Mouse (Mus musculus): ENCODE results near the gene Znrf1.

Gene Znrf1

GRCm38 (mm10) chr8:111591176-111591575, 55.3 kb downstream of the Znrf1 start:
- in situ Hi-C loops (cut with MboI; ENCODE audit: unreplicated experiment in 2 of 2): loop anchor here (10.0 kb wide), 1 partner anchor 56 kb away; the partner anchor contains the start of gene Znrf1 (in 2 of the 2)

DNA sequence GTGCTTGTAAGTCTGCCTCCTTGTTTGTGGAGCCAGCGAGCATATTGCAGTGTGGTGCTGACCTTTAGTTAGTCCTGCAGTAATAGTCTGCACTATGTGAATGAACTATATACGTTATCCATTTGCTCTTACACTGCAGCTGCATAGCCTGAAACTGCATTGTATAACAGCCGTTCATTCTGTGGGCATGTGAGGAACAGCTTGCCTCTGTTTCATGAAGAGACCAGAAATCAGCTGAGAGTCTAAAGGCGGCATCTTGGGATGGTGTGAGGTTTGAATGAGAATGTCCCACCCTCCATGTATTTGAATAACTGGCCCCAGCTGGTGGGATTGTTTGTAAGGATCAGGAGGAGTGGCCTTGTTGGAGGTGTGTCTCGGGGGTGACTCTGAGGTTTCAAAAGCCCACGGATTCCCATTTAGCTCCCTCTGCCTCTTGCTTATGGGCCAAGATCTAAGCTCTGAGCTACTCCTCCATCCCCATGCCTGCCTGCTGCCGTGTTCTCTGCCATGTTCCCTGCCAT, 56.6 kb downstream of the Znrf1 start:
- in situ Hi-C loops (cut with MboI; ENCODE audit: unreplicated experiment in 2 of 2): loop anchor here (10.0 kb wide), 1 partner anchor 58 kb away; the partner anchor contains the start of gene Znrf1 (in 2 of the 2)

DNA sequence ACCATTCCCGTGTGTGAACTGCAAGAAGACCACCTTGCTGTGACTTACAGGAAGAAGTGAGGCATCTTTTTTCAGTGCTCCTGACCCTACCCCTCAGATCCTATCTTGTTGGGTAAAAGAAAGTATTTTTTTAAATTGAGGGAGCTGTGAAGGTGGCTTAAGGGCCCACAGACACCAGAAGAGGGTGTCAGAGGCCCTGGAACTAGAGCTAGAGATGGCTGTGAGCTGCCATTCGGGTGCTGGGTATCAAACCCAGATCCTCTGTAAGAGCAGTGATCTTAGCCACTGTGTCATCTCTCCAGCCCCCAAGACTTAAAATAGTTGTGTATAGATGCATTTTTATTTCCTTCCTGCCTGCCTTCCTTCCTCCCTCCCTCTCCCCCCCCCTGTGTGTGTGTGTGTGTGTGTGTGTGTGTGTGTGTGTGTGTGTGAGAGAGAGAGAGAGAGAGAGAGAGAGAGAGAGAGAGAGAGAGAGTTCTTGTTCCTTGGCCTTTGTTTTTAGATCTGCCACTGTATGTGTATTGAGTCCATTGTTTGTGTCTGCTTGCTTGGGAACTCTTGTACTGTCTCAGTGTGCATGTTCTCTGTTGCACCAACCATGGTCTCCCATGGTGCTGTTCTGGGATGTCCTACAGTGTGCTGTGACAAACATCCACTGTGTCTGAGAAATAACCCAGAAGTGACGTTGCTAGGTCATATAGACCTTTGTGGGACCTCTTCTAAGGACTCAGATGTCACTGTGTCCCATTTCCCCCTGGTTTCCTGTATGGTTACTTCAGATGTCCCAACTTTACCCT, 58.3 kb downstream of the Znrf1 start:
- in situ Hi-C loops (cut with MboI; ENCODE audit: unreplicated experiment in 2 of 2): loop anchor here (10.0 kb wide), 1 partner anchor 59 kb away; the partner anchor contains the start of gene Znrf1 (in 2 of the 2)

DNA sequence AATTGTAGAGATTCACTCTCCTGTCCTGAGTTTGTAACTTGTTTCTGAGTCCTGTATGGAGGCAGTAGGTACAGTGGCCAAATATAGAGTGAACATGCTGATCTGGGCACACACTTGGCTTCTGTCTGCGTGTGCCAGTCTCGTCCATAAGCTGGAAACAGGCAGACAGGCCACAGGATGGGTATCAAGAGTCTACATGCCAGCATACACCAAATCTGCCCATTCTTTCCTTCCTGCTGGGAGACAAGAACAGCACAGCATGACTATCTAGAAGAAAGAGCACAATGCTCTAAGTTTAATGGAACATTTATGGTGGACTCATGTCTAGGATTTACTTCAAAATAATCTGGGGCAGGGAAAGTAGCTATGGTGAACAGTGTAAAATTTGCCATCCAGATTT, 59.1 kb downstream of the Znrf1 start:
- in situ Hi-C loops (cut with MboI; ENCODE audit: unreplicated experiment in 2 of 2): loop anchor here (5.0 to 10.0 kb wide), 2 partner anchors 43 to 60 kb away; partner anchors contain the start of gene Znrf1 (in 2 of the 2)

DNA sequence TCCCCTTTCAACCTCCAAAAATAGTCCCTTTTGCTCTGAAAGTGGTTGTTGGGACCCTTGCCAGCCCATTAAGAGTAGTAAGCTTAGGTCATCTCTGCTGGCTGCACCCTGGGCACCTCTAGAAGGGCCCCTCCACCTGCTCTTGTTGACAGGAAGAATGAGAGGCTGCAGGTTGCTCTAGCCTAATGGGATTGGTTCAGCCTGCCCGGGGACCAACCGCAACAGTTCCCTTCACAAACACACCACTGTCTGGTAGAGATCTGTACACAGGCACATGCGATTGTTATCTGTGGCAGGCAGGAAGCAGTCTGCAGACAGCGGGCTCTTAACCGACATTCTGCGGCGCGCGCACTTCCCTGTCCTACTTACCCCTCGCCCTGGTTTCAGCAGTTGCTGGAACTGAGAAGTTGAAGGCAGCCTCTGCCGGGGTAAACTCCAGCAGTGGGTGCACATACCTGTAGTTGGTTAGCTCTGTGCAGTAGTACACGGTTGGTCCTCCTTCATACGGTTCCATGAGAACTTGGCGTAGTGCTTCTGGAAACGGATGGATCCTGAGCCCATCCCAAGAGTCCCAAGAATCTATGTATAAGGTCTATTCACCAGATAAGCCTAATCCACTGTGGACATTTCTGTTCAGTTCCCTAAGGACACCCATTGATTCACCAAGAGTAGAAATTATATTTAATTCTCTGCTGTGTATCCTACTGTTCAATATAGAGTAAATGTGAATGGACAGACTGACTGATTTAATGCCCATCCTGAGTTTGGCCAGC, 60.0 kb downstream of the Znrf1 start:
- in situ Hi-C loops (cut with MboI; ENCODE audit: unreplicated experiment in 2 of 2): loop anchor here (5.0 to 10.0 kb wide), 2 partner anchors 44 to 61 kb away; partner anchors contain the start of gene Znrf1 (in 2 of the 2)

DNA sequence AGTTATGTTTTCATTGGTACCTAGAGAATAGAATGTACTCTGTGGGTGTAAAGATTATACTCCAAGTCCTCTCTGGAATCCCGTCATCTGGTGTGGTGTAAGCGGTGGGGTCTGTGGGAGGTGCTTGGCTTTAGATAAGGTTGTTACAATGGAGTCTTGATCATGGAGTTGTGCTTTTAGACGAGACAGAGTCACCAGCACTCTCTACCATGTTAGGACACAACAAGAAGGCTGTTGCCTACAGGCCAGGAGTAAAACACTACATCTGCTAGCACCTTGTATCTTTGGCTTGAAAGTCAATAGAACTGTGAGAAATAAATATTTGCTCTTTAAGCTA, 60.6 kb downstream of the Znrf1 start:
- in situ Hi-C loops (cut with MboI; ENCODE audit: unreplicated experiment in 2 of 2): loop anchor here (5.0 to 10.0 kb wide), 2 partner anchors 44 to 62 kb away; partner anchors contain the start of gene Znrf1 (in 2 of the 2)

- in situ Hi-C loops (cut with MboI; ENCODE audit: unreplicated experiment in 2 of 2): loop anchor here (5.0 to 10.0 kb wide), 2 partner anchors 45 to 63 kb away; partner anchors contain the start of gene Znrf1 (in 2 of the 2)
These were observed 61.4 kb downstream of the Znrf1 start for GRCm38 (mm10) chr8:111597310-111597709.

GRCm38 (mm10) chr8:111599707-111600444, 64.0 kb downstream of the Znrf1 start:
- in situ Hi-C loops (cut with MboI; ENCODE audit: unreplicated experiment in 2 of 2): loop anchor here (5.0 to 10.0 kb wide), 2 partner anchors 48 to 65 kb away; partner anchors contain the start of gene Znrf1 (in 2 of the 2)

GRCm38 (mm10) chr8:111602050-111602449, 66.2 kb downstream of the Znrf1 start:
- in situ Hi-C loops (cut with MboI; ENCODE audit: unreplicated experiment in 2 of 2): no loop called here

GRCm38 (mm10) chr8:111604986-111605385, 69.1 kb downstream of the Znrf1 start:
- in situ Hi-C loops (cut with MboI; ENCODE audit: unreplicated experiment in 2 of 2): no loop called here

DNA sequence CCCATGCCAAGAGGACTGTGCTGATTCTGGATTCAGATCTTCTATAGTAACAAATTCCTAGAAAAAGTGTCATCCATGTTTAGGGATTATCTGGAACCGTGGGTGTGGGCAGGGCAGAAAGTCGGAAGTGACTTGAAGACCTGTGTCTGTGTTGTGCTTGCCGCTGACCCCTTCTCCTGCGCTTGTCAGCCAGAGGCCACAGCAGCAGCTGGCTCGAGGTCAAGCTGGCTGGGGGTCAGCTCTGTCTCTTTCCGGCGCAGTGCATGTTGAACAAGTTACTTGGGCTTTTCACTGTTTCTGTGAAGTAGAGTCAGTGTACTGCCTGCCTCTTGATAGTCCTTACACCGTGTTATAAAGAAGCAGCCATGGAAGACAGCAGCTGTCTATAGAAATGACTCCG, 71.1 kb downstream of the Znrf1 start:
- in situ Hi-C loops (cut with MboI; ENCODE audit: unreplicated experiment in 2 of 2): no loop called here

- in situ Hi-C loops (cut with MboI; ENCODE audit: unreplicated experiment in 2 of 2): no loop called here
These were observed 71.5 kb downstream of the Znrf1 start for GRCm38 (mm10) chr8:111607414-111607813.

GRCm38 (mm10) chr8:111613181-111613580, 77.3 kb downstream of the Znrf1 start:
- in situ Hi-C loops (cut with MboI; ENCODE audit: unreplicated experiment in 2 of 2): loop anchor here in 1 of 2 experiments (5.0 kb wide), 1 partner anchor 146 kb away; no protein-coding TSS in a partner anchor

GRCm38 (mm10) chr8:111614786-111615701, 79.1 kb downstream of the Znrf1 start:
- in situ Hi-C loops (cut with MboI; ENCODE audit: unreplicated experiment in 2 of 2): loop anchor here in 1 of 2 experiments (5.0 kb wide), 1 partner anchor 148 kb away; no protein-coding TSS in a partner anchor

DNA sequence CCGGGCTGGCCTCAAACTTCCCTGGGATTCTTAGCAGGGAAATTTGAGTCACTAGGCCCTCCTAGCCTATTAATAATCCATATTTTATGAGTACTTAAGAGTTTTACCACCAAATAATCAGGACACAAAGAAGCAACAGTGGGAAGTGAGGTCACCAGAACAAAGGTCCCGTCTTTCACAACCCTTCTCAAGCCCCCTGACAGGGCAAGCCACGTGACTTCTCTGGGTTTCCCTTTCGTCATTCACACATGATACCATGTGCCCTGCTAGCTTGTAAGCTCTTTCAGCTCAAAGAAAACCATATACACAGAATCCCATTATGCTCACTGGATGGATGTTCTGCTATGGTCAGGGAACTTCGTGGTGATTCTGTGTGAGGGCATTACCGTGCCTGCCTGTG, 81.9 kb downstream of the Znrf1 start:
- in situ Hi-C loops (cut with MboI; ENCODE audit: unreplicated experiment in 2 of 2): no loop called here

- in situ Hi-C loops (cut with MboI; ENCODE audit: unreplicated experiment in 2 of 2): no loop called here
These were observed 82.4 kb downstream of the Znrf1 start for GRCm38 (mm10) chr8:111618273-111618672.

DNA sequence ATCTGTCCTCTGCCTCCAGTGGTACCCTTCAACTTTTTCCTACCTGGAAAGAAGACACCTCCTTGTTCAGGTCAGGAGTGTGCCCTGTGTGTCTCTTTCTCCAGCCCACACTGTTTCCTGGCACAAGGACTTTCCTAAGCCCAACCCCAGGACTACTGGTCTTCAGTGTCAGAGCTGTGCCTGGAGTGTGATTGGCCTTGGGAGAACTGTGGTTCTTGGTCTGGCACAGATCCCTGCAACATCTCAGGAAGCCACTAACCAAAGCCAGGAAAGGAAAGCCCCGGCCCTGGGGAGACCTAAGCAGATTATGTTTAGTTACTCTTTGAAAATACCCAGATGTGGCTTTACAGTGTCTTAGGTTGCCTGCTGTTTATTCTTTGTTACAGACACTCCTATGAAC, 84.0 kb downstream of the Znrf1 start:
- in situ Hi-C loops (cut with MboI; ENCODE audit: unreplicated experiment in 2 of 2): loop anchor here in 1 of 2 experiments (5.0 kb wide), 1 partner anchor 88 kb away; no protein-coding TSS in a partner anchor

DNA sequence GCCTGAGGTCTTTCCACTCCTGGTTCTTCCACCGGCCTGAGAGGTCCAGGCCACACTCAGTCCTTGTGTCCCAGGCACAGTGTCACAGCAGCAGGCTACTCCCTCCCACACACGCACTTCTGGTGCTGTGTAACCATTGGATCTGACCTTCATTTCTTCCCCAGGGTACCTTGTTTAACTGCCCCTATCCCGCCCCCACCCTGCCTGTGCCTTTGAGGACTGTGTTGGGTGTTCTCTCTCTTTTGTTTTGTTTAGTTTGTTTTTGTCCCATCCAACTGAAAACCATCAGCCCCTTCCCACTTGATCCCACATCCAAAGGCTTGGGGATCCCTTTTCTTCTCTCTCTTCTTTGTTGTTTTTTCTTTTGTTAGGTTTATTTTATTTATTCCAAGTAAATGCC, 86.2 kb downstream of the Znrf1 start:
- in situ Hi-C loops (cut with MboI; ENCODE audit: unreplicated experiment in 2 of 2): loop anchor here in 1 of 2 experiments (5.0 kb wide), 1 partner anchor 90 kb away; no protein-coding TSS in a partner anchor

DNA sequence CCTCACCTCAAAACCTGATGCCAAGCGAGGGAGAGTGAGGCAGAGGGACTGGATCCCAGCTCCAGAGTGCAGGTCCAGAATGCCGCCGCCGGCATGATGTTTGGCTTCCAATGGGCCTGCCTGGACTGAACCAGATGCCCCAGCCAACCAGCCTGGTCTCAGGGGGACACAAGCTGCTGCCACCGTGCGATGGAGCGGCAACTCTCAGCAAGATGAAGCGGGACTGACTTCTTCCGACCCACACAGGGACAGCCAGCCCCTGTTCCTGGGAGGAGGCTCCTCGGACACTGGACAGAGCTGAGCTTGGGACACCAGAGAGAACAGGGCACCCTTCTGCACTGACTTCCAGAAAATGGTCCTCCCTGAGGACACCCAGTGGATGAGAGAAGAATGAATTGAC, 86.7 kb downstream of the Znrf1 start:
- in situ Hi-C loops (cut with MboI; ENCODE audit: unreplicated experiment in 2 of 2): loop anchor here in 1 of 2 experiments (5.0 kb wide), 1 partner anchor 90 kb away; no protein-coding TSS in a partner anchor

All from v-Abl transformed pro-B cells (cell line).